Mouse (Mus musculus) thymus, adult 18-20 months (tissue): ENCODE measurements around the gene Prrt2.
A peak's percentile ranks its signal among the peaks of the same experiment; 100 is the strongest.

Source experiments
- DNase-seq, 2 experiments: peaks; one replicate each; pipeline ENCODE4 v3.0.0; 2022; ENCODE audit warnings: mixed read lengths in 2 of 2

Gene Prrt2

DNA sequence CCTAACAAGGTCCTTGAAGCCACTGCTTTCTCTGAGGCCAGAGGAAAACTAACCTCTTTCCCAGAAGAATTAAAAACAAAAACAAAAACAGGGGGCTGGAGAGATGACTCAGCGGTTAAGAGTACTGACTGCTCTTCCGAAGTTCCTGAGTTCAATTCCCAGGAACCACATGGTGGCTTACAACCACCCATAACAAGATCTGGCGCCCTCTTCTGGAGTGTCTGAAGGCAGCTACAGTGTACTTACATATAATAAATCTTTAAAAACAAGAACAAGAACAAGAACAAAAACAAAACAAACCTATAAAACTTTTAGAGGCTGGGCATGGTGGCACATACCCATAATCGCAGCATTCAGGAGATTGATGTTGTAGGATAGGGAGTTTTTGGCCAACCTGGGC, 24.6 kb downstream of the Prrt2 start:
- DNase-seq = no peak

DNA sequence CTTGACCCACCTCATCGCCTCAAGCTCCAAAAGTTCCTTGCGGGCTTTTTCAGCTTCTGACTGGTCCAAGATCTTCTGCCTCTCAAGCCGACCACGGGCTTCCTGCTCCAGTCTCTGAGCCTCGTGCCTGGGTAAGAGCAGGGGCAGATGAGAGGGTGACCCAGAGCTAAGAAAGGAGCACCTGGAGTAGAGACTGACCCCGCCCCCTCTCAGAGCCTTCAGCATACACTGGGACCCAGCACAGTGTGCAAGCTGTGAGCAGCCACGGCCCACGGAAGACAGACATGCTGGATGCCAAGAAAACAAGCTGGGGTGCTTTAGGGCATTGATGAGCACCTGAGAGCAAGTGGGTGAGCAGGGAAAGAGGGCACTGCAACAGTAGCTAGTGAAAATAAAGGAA, 32.2 kb downstream of the Prrt2 start:
- no peak for DNase-seq

DNA sequence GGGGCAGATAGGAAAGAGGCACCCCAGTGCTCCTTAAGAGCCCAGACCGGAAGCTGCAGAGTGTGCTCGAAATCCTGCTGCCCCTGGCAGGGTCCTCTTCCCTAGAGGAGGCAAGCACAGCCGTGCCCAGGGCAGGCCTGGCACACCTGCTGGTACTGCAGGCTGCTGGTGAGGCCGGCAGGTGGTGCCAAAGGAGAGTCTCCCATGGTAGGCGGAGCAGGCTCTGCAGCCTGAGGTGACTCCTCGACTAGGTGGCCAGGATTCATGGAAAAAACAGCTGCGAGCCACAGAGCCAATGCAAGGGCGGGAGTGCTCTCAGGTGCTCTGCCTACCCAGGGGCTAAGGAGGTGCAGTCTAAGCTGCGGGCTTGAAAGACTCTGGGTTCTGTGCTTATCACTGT, 34.7 kb downstream of the Prrt2 start:
- DNase-seq = no peak

DNA sequence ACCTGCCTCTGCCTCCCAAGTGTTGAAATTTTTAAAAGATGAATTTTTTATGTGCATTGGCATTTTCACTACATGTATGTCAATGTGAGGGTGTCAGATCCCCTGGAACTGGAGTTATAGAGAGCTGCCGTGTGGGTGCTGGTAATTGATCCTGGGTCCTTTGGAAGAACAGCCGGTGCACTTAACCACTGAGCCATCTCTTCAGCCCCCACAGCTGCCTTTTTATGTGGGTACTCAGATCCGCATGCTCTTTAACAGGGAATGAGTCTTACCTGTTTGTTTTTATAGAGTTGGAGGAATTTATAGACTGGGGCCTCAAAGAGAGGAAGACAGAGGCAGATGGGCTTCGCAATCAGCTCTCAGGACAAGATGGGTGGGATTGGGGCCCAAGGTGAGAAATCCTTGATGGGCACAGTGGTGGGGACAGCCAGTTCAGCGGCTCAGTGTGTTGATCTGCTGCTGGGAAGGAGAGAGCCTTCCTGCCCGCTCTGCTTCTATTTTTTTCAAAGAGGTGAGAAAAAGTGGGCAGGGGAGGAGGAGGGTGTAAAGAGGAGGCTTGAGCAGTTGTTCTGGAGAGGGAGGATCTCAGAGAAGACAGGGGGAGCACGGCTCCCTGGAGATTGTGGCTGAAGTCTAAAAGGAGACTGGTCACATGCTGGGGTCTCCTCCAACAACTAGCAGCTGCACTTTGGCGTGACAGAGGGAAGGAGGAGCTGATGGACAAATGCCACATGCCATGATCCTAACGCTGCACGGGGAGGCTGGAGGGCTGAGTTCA, 36.2 kb downstream of the Prrt2 start:
- DNase-seq = no peak

DNA sequence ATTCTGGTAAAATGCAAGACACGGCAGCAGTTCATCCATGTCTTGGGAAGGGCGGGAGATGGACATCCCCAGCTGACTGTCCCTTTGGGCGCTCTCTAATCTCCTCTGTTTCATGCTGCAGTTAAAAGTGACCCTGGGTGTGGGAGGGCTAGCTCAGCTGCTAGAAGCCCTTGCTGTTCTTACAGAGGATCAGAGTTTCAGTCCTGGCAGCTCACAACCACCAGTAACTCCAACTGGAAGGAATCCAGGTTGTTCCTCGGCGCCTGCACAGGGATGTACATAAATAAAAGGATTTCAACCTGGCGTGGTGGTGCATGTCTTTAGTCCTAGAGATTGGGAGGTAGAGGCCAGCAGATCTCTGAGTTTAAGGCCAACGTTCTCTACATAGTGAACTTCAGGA, 37.9 kb downstream of the Prrt2 start:
- DNase-seq = no peak

DNA sequence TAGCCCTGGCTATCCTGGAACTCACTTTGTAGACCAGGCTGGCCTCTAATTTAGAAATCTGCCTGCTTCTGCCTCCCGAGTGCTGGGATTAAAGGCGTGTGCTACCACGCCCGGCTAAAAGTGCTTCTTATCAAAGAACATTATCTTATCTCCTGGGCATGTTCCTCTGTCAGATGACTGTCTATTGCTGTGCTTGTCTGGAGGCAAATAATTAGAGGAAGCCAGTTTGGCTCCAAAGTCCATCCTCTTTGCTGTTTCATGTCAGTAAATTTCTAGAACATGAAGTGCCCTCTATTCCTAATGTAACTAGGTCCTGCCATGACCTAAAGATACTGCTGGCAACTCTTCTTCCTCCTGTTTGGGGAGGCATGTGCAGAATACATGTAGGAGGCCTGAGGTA, 39.0 kb downstream of the Prrt2 start:
- no peak for DNase-seq

DNA sequence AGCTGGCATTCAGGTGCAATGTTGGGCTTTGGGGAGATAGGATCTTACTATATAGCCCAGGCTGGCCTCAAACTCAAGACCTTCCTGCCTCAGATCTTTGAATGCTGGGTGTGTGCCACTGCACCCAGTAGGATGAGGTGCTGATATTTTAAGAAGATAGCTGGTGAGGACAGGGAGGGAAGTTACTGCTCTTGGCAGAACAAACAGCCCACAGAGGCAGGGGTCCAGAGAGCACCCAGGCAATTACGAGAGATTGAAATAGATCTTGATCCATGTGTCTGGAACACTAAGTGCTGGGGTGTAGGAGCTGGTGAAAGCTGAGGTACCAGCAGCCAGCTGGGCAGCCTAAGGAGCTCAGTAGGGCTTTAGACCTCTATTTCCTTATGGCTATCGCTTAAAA, 39.4 kb downstream of the Prrt2 start:
- no peak for DNase-seq

DNA sequence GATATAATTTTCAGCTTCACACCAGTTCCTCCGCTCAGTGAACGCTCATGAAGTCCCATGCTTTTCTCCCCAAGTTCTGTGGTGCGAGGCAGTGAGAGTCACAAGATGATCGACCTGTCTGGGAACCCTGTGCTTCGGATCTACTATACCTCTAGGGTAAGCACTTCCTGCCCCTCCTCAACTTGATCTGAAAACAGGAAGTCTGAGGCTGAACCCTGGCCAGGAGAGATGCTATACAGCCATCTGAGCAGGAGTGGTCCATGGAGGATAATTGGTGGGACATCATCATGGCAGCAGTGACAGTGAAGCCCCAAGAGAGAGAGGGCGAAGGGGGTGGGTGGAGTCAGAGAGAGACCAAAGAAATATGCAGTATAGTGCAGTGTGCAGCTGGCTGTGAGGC, 42.2 kb downstream of the Prrt2 start:
- DNase-seq = no peak

DNA sequence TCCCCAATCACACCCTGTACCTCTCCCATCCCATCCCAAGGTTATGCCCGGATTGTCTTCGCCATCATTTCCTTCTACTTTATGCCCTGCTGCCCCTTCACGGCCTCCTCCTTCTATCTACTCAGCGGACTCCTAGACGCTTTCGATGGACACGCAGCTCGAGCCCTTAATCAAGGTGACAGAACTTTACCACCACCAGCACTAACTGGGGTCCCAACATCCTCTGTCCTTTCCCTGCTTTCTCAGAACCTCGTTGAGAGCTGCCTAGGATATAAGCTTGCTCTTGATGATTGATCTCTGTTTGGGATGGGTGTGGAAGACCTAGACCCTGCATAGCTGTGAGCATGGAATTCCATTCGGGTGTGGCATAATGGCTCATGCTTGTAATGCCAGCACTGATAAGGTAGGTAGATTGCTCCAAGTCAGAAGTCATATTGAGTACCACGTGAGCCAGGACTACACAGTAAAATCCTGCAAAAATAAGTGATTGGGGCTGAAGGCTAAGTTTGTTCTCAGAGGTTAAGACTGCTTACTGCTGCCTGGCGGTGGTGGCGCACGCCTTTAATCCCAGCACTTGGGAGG, 44.0 kb downstream of the Prrt2 start:
- DNase-seq = no peak

DNA sequence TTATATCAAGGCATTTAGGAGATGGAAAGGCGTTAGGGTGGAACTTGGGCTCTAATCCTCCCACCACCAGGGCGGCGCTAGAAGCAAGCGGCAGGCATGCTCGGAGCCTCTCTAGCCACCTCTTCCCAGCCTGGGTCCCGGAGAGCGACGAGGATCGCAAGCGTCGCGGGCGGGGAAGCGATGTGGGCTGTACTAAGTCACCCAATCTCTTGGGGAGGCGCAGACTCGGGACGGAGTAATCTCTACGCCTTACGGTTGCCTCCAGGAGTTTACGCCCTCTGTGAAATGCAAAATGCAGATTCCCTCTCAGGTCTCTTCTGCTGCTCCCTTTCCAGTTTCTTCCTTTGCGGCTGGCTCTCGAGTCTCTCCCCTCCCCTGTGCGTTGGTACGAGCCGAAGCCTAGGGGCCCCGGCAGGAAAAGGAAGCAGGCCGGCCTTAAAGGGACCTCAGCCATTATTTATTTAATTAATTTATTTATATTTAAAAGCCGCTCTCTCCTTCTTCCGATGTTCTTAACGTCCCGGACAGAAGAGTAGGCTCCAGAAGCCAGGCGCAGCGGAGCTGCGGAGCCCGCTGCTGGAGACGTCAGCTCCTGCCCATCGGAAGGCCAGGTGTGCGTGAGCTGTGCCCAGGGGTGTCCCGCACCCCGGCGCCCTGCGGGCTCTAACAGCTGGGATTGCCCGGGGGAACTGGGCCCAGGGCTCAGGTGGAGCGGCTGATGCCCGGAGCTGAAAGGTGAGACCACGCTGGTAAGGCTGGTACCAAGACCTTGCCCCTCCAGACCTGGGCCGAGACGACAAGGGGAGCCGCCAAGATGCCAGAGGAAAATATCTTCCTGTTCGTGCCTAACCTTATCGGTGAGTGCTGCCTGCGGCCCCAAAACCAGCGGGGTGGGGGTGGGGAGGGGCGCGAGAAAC, 44.8 kb downstream of the Prrt2 start, which contains the start of gene Cdiptos:
TSS of gene Cdiptos (minus strand) at position 149 of the 917 bp plus-strand sequence.
- peak; percentile 85 to 89 for DNase-seq

DNA sequence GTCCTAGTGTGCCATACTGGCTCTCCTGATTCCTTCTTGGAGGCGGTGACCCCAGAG, 45.3 kb downstream of the Prrt2 start, which contains the start of gene Cdipt:
TSS of gene Cdipt (plus strand) at position 22 of the 57 bp plus-strand sequence.
- no peak for DNase-seq

DNA sequence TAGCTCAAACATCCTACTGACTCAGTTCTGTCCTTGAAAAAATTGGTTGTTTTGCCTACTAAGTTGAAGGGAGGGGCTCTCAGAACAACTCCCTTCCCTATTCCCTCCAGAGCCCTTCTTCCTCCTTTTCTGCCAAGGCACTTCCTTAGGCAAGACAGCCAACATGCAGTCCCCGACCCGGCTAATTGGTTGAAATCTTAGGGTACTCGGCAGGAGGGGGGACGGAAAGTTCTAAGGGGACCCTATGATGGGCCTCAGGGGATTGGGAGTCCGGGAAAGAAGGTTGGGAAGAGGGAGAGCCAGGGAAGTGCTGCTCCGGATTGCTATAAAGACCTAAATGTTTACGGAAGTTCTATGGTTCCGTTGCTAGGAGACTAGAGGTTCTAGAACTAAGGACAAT, 45.5 kb downstream of the Prrt2 start:
- peak in 1 of 2 experiments; percentile 28 for DNase-seq
